Mouse (Mus musculus) heart, embryonic 11.5 days (tissue): Measurements from ENCODE around the gene Sox1. TPM values are rescaled to one million over a fixed set of nuclear protein-coding genes. Genes with fewer than 3 reads are reported as not detected.

Source experiments
- ATAC-seq: fragments of 200-750 bp; cut with Nextera tagmentation; replicated peaks from 2 replicates; pipeline ENCODE4 v1.8.0; 2017; ENCODE audit warnings: moderate library complexity; ENCODE audit not compliant: insufficient number of reproducible peaks, low FRiP score, low TSS enrichment
- H3K27ac ChIP-seq: fragments of 300-500 bp; sonication (generic); 2 replicates; pipeline ENCODE4 v1.5.1; 2014; ENCODE audit warnings: mild to moderate bottlenecking, low read depth, low read length
- H3K27me3 ChIP-seq: fragments of 300-500 bp; sonication (generic); 2 replicates; pipeline ENCODE4 v1.6.1; 2014; ENCODE audit warnings: mild to moderate bottlenecking, low read length, mixed read lengths; ENCODE audit not compliant: control insufficient read depth, insufficient read depth
- H3K36me3 ChIP-seq: fragments of 300-500 bp; sonication (generic); 2 replicates; pipeline ENCODE4 v1.6.1; 2014; ENCODE audit warnings: mild to moderate bottlenecking, low read length, moderate library complexity, mixed read lengths; ENCODE audit not compliant: control insufficient read depth, insufficient read depth
- H3K4me1 ChIP-seq: fragments of 300-500 bp; sonication (generic); 2 replicates; pipeline ENCODE4 v1.6.1; 2014; ENCODE audit warnings: low read length; ENCODE audit not compliant: control insufficient read depth, insufficient read depth
- H3K4me2 ChIP-seq: fragments of 300-500 bp; sonication (generic); 2 replicates; pipeline ENCODE4 v1.6.1; 2014; ENCODE audit warnings: mild to moderate bottlenecking, moderate library complexity
- H3K4me3 ChIP-seq: fragments of 300-500 bp; sonication (generic); 2 replicates; pipeline ENCODE4 v1.5.1; 2014; ENCODE audit warnings: low read depth, low read length
- H3K9ac ChIP-seq: fragments of 300-500 bp; sonication (generic); 2 replicates; pipeline ENCODE4 v1.6.1; 2014; ENCODE audit warnings: mild to moderate bottlenecking, low read depth, low read length, moderate library complexity
- H3K9me3 ChIP-seq: fragments of 300-500 bp; sonication (generic); replicated peaks from 2 replicates; pipeline ENCODE4 v1.6.1; 2016; ENCODE audit warnings: low read length; ENCODE audit not compliant: control insufficient read depth
- WGBS: fragments of 180-500 bp; shearing (Covaris S2); extraction: QIAGEN DNeasy Blood & Tissue Kit; methylation state at CpG from one replicate; pipeline ENCODE4 v1.1.7; 2014; ENCODE audit not compliant: insufficient replicate concordance; 5-methylcytosine and 5-hydroxymethylcytosine counted together
- polyA plus RNA-seq: library from polyadenylated mRNA; unstranded; fragments of >200 nt; fragmentation: Nextera tagmentation; extraction: Ambion mirVana; gene quantifications from 2 replicates; pipeline ENCODE4 v1.2.1, GENCODE M21; 2014

The Sox1 gene
- polyA plus RNA-seq, 1 experiment from 2014 or later: not detected

DNA sequence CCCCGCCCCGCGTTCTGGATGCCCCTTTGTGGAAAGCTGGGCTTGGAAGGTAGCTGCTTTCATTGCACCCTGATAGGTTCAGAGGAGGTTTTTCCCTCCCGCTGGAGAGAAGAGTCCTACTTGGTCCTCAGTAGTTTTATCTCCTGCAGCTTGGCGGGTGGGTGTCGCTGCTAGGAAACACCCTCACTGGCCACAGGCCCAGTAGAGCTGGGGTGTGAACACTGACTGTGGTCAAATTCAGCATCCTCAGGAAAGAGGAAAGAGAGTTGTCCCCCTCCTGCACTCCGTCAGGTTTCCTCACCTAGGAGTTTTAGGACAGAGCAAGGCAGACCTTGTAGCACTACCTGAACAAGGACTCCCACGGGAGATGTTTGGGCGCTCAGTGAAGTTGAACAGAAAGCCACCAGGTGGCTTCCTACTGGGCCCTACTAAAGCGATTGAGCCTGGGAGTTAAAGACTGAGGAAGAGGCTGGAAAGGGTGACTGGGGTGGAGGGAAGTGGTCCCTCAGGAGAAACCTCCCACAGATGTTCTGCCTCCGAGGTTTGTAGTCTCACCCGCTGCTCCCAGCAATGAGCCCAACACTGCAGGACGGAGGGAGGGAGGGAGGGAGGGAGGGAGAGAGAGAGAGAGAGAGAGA lies 7.8 kb upstream of the Sox1 start:
- no peak overlapping the region for H3K27ac ChIP-seq
- no peaks in the 10 kb centered on the region for H3K9me3 ChIP-seq
- H3K9ac ChIP-seq: no peak overlapping the region
- no peak overlapping the region for H3K4me2 ChIP-seq
- WGBS: 3% methylated on average over 13 of the region's 13 CpGs
- no peaks in the 10 kb centered on the region for H3K36me3 ChIP-seq
- H3K4me3 ChIP-seq: no peak overlapping the region
- no peak for ATAC-seq
- peaks cover 98% of the 10 kb centered on the region for H3K27me3 ChIP-seq
- peaks cover 20% of the 10 kb centered on the region for H3K4me1 ChIP-seq

DNA sequence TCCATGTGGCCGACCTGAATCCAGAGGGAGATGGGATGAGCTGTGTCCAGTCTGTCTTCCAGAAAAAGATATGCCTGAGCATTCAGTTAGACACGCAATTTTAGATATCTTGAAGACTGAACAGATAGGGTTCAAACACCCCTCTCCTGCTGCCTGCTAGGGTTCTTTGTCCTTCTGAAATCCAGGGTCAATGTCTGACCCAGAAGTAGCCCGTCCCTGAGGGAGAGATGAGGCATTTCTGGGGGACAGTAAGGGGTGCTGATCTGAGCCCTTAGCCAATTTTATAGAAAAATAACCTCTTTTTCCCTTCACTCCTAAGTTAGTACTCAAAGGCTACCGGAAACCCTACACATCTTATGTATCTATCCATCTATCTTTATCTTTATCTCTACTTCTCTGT lies 7.2 kb upstream of the Sox1 start:
- Histone ChIP-seq H3K9ac (no peak overlapping the region), H3K36me3 (no peaks in the 10 kb centered on the region), H3K27ac (no peak overlapping the region), H3K27me3 (peaks cover 98% of the 10 kb centered on the region), H3K4me2 (no peak overlapping the region), H3K4me3 (no peak overlapping the region), H3K9me3 (no peaks in the 10 kb centered on the region), H3K4me1 (peaks cover 20% of the 10 kb centered on the region)
- WGBS: 2% methylated on average over 4 of the region's 4 CpGs
- no peak for ATAC-seq

DNA sequence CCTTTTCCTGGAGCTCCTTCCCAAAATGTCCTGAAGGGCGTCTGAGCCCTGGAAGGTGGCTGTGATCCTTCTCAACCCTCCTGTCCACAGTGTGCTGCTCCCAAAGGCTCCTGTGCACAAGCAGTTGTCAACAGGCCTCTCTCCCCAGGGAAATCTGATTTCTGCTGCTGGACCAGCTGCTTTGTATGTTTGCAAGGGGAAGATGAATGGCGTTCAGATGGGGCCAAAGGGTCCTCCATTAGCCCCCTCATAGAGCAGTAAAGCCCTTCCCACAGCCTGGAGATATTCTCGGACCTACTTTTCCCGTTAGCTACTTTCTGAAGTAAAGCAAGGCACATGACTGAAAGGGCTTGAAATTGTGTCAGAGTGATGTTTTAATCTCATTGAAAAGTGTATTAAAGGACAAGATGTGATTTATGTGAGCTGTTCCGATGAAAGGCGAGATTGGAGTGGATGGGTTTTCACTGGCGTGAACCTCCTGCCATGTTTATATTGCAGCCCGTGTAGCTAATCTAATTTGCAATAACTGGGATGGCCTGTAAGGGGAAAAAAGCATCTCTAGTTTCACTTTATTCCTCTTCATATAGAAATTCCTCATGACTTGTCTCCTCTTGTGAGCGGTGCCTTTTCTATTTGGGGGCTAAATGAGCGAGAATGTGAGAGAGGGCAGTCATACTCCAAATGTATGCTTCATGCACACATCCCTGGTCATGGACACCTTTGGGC lies 6.5 kb upstream of the Sox1 start:
- Histone ChIP-seq H3K4me2 (no peak overlapping the region), H3K9ac (no peak overlapping the region), H3K36me3 (no peaks in the 10 kb centered on the region), H3K4me3 (no peak overlapping the region), H3K27me3 (peaks cover 98% of the 10 kb centered on the region), H3K4me1 (peaks cover 20% of the 10 kb centered on the region), H3K27ac (no peak overlapping the region), H3K9me3 (no peaks in the 10 kb centered on the region)
- WGBS: 6% methylated on average over 10 of the region's 10 CpGs
- ATAC-seq: no peak

DNA sequence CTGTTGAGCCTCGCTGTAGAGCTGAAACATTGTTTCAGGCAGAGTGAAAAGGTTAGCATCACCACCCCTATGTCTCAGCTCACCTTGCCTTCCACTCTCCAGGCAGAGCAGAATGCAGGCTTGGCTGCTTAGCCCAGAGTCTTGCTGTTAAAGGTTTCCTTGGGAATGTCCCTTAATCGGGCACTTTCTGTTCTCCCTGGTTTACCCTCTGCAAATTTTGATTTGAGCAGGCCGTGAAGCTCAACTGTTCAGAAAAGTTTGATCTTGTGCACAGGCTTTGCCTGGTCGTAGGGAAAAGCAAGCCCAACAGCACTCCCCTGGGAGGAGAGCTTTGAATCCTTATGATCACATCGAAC lies 6.0 kb upstream of the Sox1 start:
- Histone ChIP-seq H3K9me3 (no peaks in the 10 kb centered on the region), H3K4me1 (peaks cover 20% of the 10 kb centered on the region), H3K4me3 (no peak overlapping the region), H3K36me3 (no peaks in the 10 kb centered on the region), H3K27me3 (peaks cover 98% of the 10 kb centered on the region), H3K4me2 (no peak overlapping the region), H3K27ac (no peak overlapping the region), H3K9ac (no peak overlapping the region)
- WGBS: 2% methylated on average over 5 of the region's 5 CpGs
- ATAC-seq: no peak

- Histone ChIP-seq H3K27ac (no peak overlapping the region), H3K4me3 (no peak overlapping the region), H3K9me3 (no peaks in the 10 kb centered on the region), H3K36me3 (no peaks in the 10 kb centered on the region), H3K4me1 (peaks cover 15% of the 10 kb centered on the region), H3K4me2 (no peak overlapping the region), H3K27me3 (peaks cover 98% of the 10 kb centered on the region), H3K9ac (no peak overlapping the region)
- 1% methylated on average over 29 of the region's 29 CpGs for WGBS
- no peak for ATAC-seq
Observed at GRCm38 (mm10) chr8:12389801-12390639, 5.1 kb upstream of the Sox1 start.

GRCm38 (mm10) chr8:12390640-12391365 lies 4.3 kb upstream of the Sox1 start:
- H3K27me3 ChIP-seq: peaks cover 98% of the 10 kb centered on the region
- H3K4me2 ChIP-seq: no peak overlapping the region
- no peak overlapping the region for H3K4me3 ChIP-seq
- WGBS: 3% methylated on average over 38 of the region's 38 CpGs
- H3K9me3 ChIP-seq: no peaks in the 10 kb centered on the region
- H3K27ac ChIP-seq: no peak overlapping the region
- H3K36me3 ChIP-seq: no peaks in the 10 kb centered on the region
- no peak overlapping the region for H3K9ac ChIP-seq
- H3K4me1 ChIP-seq: peaks cover 8% of the 10 kb centered on the region
- ATAC-seq: no peak

DNA sequence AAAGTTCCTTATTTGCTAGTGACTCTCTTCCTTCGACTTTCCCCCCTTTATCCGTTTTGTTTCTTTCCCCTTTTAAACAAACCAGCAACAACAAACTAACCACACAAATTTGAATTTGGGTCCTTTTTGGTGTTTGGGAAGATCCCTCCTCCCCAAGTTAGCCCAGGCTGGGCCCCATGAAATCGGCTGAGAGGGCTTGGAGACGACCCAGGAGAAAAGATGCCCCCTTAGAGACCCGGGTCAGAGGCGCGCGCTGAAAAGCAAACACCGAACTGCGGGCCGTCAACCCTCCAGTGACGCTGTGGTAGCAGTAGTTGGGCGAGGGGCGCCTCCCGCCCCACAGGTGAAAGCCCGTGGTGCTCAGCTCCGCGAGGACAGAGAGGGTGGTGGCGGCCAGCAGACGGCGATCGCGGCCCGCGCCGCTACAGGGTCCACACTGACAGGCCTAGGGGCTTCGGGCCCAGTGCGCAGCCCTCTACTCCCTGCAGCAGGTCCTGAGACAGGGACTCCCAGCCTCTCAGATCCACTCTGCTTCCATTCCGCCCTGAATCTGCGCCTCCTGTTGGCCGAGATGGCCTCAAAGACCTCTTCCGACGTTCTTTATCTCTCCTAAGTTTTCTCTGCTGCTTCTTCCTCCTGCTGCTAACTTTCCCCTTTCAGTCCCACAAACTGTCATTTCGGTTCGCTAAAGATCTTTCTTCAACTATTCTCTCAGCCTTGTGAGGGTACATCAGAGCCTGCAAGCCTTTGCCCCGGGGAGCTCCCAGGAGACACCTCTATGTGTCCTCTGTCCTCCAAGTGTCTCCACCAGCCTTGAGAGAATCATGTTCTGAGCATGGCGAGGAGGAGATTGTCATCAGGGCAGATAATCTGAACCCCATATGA lies 3.5 kb upstream of the Sox1 start:
- Histone ChIP-seq H3K27me3 (peaks cover 98% of the 10 kb centered on the region), H3K9ac (no peak overlapping the region), H3K4me2 (no peak overlapping the region), H3K36me3 (no peaks in the 10 kb centered on the region), H3K4me1 (peaks cover 2% of the 10 kb centered on the region; the same call in 1 of the 2 replicates), H3K27ac (no peak overlapping the region), H3K9me3 (no peaks in the 10 kb centered on the region), H3K4me3 (no peak overlapping the region)
- WGBS: 1% methylated on average over 37 of the region's 37 CpGs
- ATAC-seq: 0 out of 2 replicates have a peak, but pooled peaks have one; percentile 46
